Mouse (Mus musculus) bone marrow macrophage, adult 2 months (primary cell): Measurements from ENCODE around the gene 1110008P14Rik.

Experiments
- CTCF ChIP-seq: IDR thresholded peaks from 2 replicates; pipeline ENCODE4 v1.5.1; 2012; ENCODE audit warnings: low read depth, mild to moderate bottlenecking, low read length, moderate library complexity
- POLR2A ChIP-seq: IDR thresholded peaks from 2 replicates; pipeline ENCODE4 v1.6.1; 2012; ENCODE audit warnings: mild to moderate bottlenecking, low read depth, low read length, borderline replicate concordance

GRCm38 (mm10) chr2:32341634-32341939 is 40.2 kb downstream of the 1110008P14Rik start:
- TF ChIP-seq POLR2A = no peak
- no peak for TF ChIP-seq CTCF
